Mouse (Mus musculus): ENCODE data around the gene Pde11a.
A peak's percentile ranks its signal among the peaks of the same experiment; 100 is the strongest.

Pde11a gene

GRCm38 (mm10) chr2:76323185-76323875 lies 15.2 kb downstream of the Pde11a start:
- no peak for DNase-seq (ENCODE audit: extremely low spot score, low read depth, low spot score)

GRCm38 (mm10) chr2:76320336-76320735 lies 18.2 kb downstream of the Pde11a start:
- no peak for DNase-seq (ENCODE audit: extremely low spot score, low read depth, low spot score)

- no peak for DNase-seq (ENCODE audit: extremely low spot score, low read depth, low spot score)
Observed at GRCm38 (mm10) chr2:76319231-76319630, 19.3 kb downstream of the Pde11a start.

- DNase-seq (ENCODE audit: extremely low spot score, low read depth, low spot score), result no peak
Observed at GRCm38 (mm10) chr2:76287671-76288070, 50.9 kb downstream of the Pde11a start.

- no peak for DNase-seq (ENCODE audit: extremely low spot score, low read depth, low spot score)
Observed at GRCm38 (mm10) chr2:76286288-76286740, 52.3 kb downstream of the Pde11a start.

GRCm38 (mm10) chr2:76285150-76285549 lies 53.4 kb downstream of the Pde11a start:
- DNase-seq (ENCODE audit: extremely low spot score, low read depth, low spot score), result no peak

GRCm38 (mm10) chr2:76283378-76284132 lies 55.0 kb downstream of the Pde11a start:
- DNase-seq (ENCODE audit: extremely low spot score, low read depth, low spot score), result no peak

GRCm38 (mm10) chr2:76269494-76269893 lies 69.1 kb downstream of the Pde11a start:
- DNase-seq (ENCODE audit: extremely low spot score, low read depth, low spot score), result no peak

- DNase-seq (ENCODE audit: extremely low spot score, low read depth, low spot score), result no peak
Observed at GRCm38 (mm10) chr2:76267335-76267734, 71.2 kb downstream of the Pde11a start.

- DNase-seq (ENCODE audit: extremely low spot score, low read depth, low spot score), result no peak
Observed at GRCm38 (mm10) chr2:76266622-76267021, 72.0 kb downstream of the Pde11a start.

- no peak for DNase-seq (ENCODE audit: extremely low spot score, low read depth, low spot score)
Observed at GRCm38 (mm10) chr2:76264258-76264657, 74.3 kb downstream of the Pde11a start.

GRCm38 (mm10) chr2:76262661-76263060 lies 75.9 kb downstream of the Pde11a start:
- no peak for DNase-seq (ENCODE audit: extremely low spot score, low read depth, low spot score)

GRCm38 (mm10) chr2:76254833-76255232 lies 83.7 kb downstream of the Pde11a start:
- DNase-seq (ENCODE audit: extremely low spot score, low read depth, low spot score), result peak; percentile 35

GRCm38 (mm10) chr2:76251379-76251778 lies 87.2 kb downstream of the Pde11a start:
- no peak for DNase-seq (ENCODE audit: extremely low spot score, low read depth, low spot score)

- no peak for DNase-seq (ENCODE audit: extremely low spot score, low read depth, low spot score)
Observed at GRCm38 (mm10) chr2:76248242-76248641, 90.3 kb downstream of the Pde11a start.

GRCm38 (mm10) chr2:76239175-76239574 lies 99.4 kb downstream of the Pde11a start:
- DNase-seq (ENCODE audit: extremely low spot score, low read depth, low spot score), result no peak

- DNase-seq (ENCODE audit: extremely low spot score, low read depth, low spot score), result no peak
Observed at GRCm38 (mm10) chr2:76238496-76238895, 100.1 kb downstream of the Pde11a start.

- DNase-seq (ENCODE audit: extremely low spot score, low read depth, low spot score), result no peak
Observed at GRCm38 (mm10) chr2:76237638-76238420, 100.7 kb downstream of the Pde11a start.

- no peak for DNase-seq (ENCODE audit: extremely low spot score, low read depth, low spot score)
Observed at GRCm38 (mm10) chr2:76220364-76221108, 118.0 kb downstream of the Pde11a start.

- no peak for DNase-seq (ENCODE audit: extremely low spot score, low read depth, low spot score)
Observed at GRCm38 (mm10) chr2:76219540-76219939, 119.0 kb downstream of the Pde11a start.

- peak; percentile 20 for DNase-seq (ENCODE audit: extremely low spot score, low read depth, low spot score)
Observed at GRCm38 (mm10) chr2:76216146-76216545, 122.4 kb downstream of the Pde11a start.
